Mouse (Mus musculus) adrenal gland, postnatal 4 days (tissue): ENCODE measurements around the gene Ccdc88a. TPM values are rescaled to one million over a fixed set of nuclear protein-coding genes. Genes with fewer than 3 reads are reported as not detected.

ENCODE experiments used
- DNase-seq, 2 experiments: peaks; one replicate each; pipeline ENCODE4 v3.0.0; 2021 to 2022; ENCODE audit warnings: low spot score in 2 of 2, mixed read lengths in 2 of 2
- total RNA-seq, 2 experiments: library from RNA; stranded (reverse); gene quantifications; 2 replicates each; pipeline ENCODE4 v1.2.3; 2021

The Ccdc88a gene
- total RNA-seq, 2 experiments from 2014 or later = 26.4 to 26.9 TPM

DNA sequence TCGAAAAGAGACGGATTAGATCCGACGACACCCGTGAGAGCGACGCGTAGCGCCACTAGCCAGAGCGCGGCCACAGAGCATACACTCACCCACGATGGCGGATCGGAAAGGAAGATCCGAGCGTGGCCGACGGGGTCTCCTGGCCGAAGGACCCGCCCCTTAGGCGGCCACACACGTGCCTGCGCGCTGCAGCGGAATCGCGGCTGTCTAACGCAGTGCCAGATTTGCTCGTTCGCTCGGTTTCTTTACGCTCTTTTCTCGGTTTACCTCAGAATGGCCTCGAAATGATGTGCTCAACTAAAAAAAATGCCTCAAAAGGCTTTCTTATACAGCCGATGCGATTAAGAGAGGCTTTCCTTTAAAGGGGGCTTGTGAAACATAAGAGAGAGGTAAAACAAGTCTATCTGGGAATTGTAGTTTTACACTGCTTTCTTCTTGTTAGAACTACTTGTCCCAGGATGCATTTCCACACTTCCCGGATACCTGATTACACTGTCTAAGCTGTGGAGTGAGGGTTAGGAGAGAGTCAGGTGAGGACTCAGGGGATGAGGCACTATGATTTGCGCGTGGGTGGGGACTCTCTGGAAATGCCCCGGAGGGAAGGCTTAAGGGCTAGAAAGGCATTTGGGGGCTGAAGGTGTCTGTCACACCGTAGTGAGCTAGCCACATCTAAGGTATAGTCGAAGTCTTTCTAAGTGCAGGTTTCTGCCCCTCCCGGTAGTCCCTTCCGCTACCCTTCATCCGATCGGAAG is 174.5 kb downstream of the Ccdc88a start, which contains the start of the genes Clhc1 and Rps27a:
TSS of gene Clhc1 (plus strand) at position 199 of the 752 bp plus-strand sequence.
TSS of gene Rps27a (minus strand) at position 358 of the 752 bp plus-strand sequence.
- DNase-seq = peak; percentile 85 to 90

DNA sequence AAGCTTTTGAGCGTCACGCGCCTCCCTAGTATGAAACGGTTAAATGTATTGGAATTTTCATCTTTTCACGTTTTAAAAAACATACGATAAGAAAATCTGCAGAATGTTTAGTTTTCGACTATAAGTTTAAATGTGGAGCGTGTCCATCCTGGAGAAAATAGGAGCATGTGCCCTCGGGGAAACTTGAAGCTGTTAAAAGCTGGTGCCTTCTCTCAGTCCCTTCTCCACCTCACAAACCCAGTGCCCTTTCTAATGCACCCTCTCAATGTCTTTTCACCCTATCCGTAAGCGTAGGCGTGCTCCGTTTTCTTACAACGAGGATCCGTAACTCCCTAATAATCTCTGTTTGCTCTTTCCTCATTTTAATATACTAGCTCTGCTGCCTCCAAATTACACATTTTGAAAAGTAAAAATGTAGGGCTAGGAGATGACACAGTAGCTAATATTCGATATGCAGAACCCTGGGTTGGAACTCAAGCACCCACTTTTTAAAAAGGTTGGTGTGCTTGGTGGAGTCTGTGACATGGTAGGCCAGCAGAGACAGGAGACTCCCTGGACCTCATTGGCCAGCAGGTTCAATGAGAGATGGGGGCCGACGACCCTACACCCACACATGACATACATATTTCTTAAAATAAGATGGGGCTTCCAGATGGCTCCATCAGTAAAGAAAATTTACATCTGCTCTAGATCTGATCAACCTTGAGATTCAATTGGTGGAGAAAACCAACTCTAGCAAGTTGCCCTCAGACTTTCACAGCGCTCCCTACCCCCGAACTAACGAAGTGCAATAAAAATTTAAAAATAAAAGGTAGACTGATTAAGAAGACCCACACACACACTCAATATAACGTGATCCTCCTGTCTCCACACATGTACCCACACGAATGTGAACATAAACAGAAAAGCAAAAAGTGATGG is 175.3 kb downstream of the Ccdc88a start:
- DNase-seq = no peak

DNA sequence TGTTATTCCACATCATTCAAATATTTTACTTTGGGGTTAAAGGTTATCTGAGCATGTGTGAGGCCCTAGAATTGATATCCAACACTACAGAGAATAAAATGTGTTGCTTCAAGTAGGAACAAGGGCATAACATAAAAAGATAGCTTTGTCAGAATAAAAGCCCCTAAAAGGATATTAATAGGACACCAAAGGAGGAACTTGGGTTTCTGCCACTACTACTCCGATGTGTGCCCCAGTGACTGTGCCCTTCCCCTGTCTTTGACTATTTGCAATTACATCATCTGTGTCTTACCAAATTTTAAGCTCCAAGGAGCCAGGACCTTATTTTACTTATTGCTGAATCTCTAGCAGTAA is 175.9 kb downstream of the Ccdc88a start:
- no peak for DNase-seq

Other genes starting within 250 kb of the Ccdc88a start
- gene Pnpt1, start 242.9 kb upstream of the Ccdc88a start, total RNA-seq = 10 to 100 TPM; 45.8 to 46.5 TPM
- gene Ppp4r3b, start 200.8 kb upstream of the Ccdc88a start, total RNA-seq = 10 to 100 TPM; 93.5 to 94.3 TPM
- gene Cfap36, start 126.2 kb upstream of the Ccdc88a start, total RNA-seq = 10 to 100 TPM; 57.3 to 61.1 TPM
- 10 to 100 TPM; 17.7 to 22.3 TPM for gene Prorsd1, start 141.4 kb downstream of the Ccdc88a start, total RNA-seq
- 10 to 100 TPM; 47.1 to 49.7 TPM for gene Mtif2, start 152.8 kb downstream of the Ccdc88a start, total RNA-seq
- gene Clhc1, start 174.3 kb downstream of the Ccdc88a start, total RNA-seq = under 1 TPM; 0.42 to 0.48 TPM
- gene Rps27a, start 174.5 kb downstream of the Ccdc88a start, total RNA-seq = 1,000 to 10,000 TPM; 1,238 to 1,298 TPM